8 mouse cellular contexts compared by ENCODE assay signal in the genomic region with DNA sequence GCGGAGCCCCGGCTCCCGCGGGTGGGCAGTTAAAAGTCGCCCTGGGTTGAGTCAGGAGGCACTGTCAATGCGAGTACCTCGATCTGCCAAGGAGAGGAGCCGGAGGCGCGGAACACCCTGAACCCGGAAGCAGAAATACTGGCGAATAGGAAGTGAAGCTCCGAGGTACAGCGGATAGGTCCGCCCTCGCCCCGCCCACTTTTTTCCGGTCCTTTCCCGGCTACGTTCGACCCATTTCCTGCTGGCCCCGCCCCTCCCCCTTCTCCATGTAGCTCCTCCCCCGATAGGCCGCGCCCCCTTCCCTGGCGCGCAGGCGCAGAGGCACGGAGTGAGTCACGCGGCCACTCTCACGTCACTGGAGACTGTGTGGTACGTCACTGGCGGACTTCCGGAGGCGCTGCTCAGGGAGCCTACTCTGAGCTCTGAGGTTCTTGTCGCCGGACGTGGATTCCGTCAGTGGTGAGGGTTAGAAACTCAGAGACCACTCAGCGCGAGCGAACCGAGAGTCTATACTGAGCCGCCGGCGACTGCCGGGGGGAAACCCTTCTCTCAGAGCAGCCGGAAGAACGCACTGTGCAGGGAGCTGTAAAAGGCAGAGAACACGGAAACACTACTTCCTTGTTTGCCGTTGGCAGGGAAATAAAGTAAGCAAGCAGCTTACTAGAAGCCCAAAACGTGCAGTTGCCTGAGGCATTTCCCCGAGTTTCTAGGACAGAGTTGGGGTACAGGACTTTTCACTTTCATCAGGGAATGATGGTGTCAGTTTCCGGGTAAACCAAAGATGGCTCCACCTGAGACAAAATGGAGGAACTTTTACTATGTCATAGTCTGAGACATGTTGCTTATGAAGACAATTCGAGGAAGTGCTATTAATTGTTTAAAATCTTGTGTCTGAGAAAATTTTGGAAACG. TPM values are rescaled to one million over a fixed set of nuclear protein-coding genes. Genes with fewer than 3 reads are reported as not detected.
A peak's percentile ranks its signal among the peaks of the same experiment; 100 is the strongest.
DNase-seq lines count a peak whose midpoint lies in the region; ATAC-seq lines count a peak whose summit lies in the region.

Usp38 (minus strand) TSS at position 140 of the 911 bp plus-strand sequence.

- peak within 1 kb of the TSS; percentile 92 for H3K4me2 ChIP-seq in kidney, embryonic 15.5 days

- ATAC-seq in erythroblast, adult 5-6 weeks (replicated peaks; ENCODE audit: low FRiP score, poor library complexity, severe bottlenecking), result peak; percentile 92
- ATAC-seq in kidney, embryonic 15.5 days (replicated peaks; ENCODE audit: low FRiP score), result peak; percentile 98
- peak; percentile 88 for ATAC-seq in monocyte, adult 5-6 weeks (replicated peaks; ENCODE audit: insufficient number of reproducible peaks, low FRiP score, low TSS enrichment, poor library complexity, severe bottlenecking)

- H3K27ac ChIP-seq in heart, embryonic 10.5 days, result peak within 1 kb of the TSS; percentile 94
- peak within 1 kb of the TSS; percentile 96 for H3K27ac ChIP-seq in kidney, embryonic 15.5 days

- H3K4me1 ChIP-seq in heart, embryonic 10.5 days, result peaks cover 27% of the 10 kb centered on the region
- peaks cover 26% of the 10 kb centered on the region for H3K4me1 ChIP-seq in kidney, embryonic 15.5 days

- H3K36me3 ChIP-seq in heart, embryonic 10.5 days, result peaks cover 4% of the 10 kb centered on the region; the same call in 1 of the 2 replicates
- H3K36me3 ChIP-seq in kidney, embryonic 15.5 days, result peaks cover 13% of the 10 kb centered on the region

- no peaks in the 10 kb centered on the region for H3K27me3 ChIP-seq in heart, embryonic 10.5 days (ENCODE audit: insufficient read depth, poor library complexity, severe bottlenecking)
- no peaks in the 10 kb centered on the region for H3K27me3 ChIP-seq in kidney, embryonic 15.5 days

- DNase-seq in B cell, adult 2 months, result peak; percentile 99 to 100
- peak; percentile 99 for DNase-seq in brain, adult 2 months (ENCODE audit: low read depth, low spot score)
- peak; percentile 100 for DNase-seq in heart, embryonic 10.5 days (ENCODE audit: low spot score)
- DNase-seq in liver, result peak; percentile 100
- peak; percentile 100 for DNase-seq in spleen, postnatal 4 days (ENCODE audit: low spot score in 2 of 2)

- peak within 1 kb of the TSS; percentile 92 for H3K4me3 ChIP-seq in heart, embryonic 10.5 days
- H3K4me3 ChIP-seq in kidney, embryonic 15.5 days (replicated peaks), result peak within 1 kb of the TSS; percentile 92

- no peaks in the 10 kb centered on the region for H3K9me3 ChIP-seq in heart, embryonic 10.5 days
- H3K9me3 ChIP-seq in kidney, embryonic 15.5 days (replicated peaks), result no peaks in the 10 kb centered on the region

- H3K9ac ChIP-seq in kidney, embryonic 15.5 days, result peak within 1 kb of the TSS; percentile 88

- 4% methylated on average over 57 of the region's 57 CpGs for WGBS in heart, embryonic 10.5 days
- WGBS in kidney, embryonic 15.5 days, result 3% methylated on average over 57 of the region's 57 CpGs

RNA-seq across cellular contexts. Expression of gene Usp38, which starts in this region (rescaled TPM):
- total RNA-seq in erythroblast, adult 5-6 weeks (2015; ENCODE audit: low replicate concordance), result 9.4 and 15.6 TPM in 2 replicates
- total RNA-seq in erythroblast, adult 5-6 weeks (2017; ENCODE audit: low replicate concordance), result 8.3 and 11.2 TPM in 2 replicates
- 19.5 and 21.7 TPM in 2 replicates for polyA plus RNA-seq in heart, embryonic 10.5 days (2016; fragmentation: Nextera tagmentation; extraction: Ambion mirVana)
- polyA plus RNA-seq in kidney, embryonic 15.5 days (2015; fragmentation: Nextera tagmentation; extraction: Ambion mirVana), result 18.3 and 20.0 TPM in 2 replicates
- total RNA-seq in monocyte, adult 5-6 weeks (2017), result 44.5 to 46.0 TPM (median 45.3 TPM) in 3 replicates

Comparison
In these comparisons a context has a peak if more than half of its experiments do, and no peak if none do; other contexts are left out.
1. Peak in every context shown above with its lines: DNase-seq, ATAC-seq, H3K4me3 ChIP-seq and H3K27ac ChIP-seq.